Mouse (Mus musculus) forebrain, embryonic 15.5 days (tissue): ENCODE measurements around the gene Auts2. TPM values are rescaled to one million over a fixed set of nuclear protein-coding genes. Genes with fewer than 3 reads are reported as not detected.

ENCODE experiments used
- ATAC-seq: fragments of 200-750 bp; cut with Nextera tagmentation; replicated peaks from 2 replicates; pipeline ENCODE4 v1.8.0; 2017; ENCODE audit warnings: mild to moderate bottlenecking, moderate TSS enrichment, moderate library complexity
- H3K27ac ChIP-seq: fragments of 300-500 bp; sonication (generic); replicated peaks from 2 replicates; pipeline ENCODE4 v1.5.1; 2015; ENCODE audit warnings: mild to moderate bottlenecking, inconsistent platforms
- H3K27me3 ChIP-seq: fragments of 300-500 bp; sonication (generic); 2 replicates; pipeline ENCODE4 v1.6.1; 2015; ENCODE audit warnings: inconsistent platforms
- H3K36me3 ChIP-seq: fragments of 300-500 bp; sonication (generic); 2 replicates; pipeline ENCODE4 v1.6.1; 2015; ENCODE audit warnings: mild to moderate bottlenecking, inconsistent platforms
- H3K4me1 ChIP-seq: fragments of 300-500 bp; sonication (generic); 2 replicates; pipeline ENCODE4 v1.6.1; 2015; ENCODE audit warnings: inconsistent platforms
- H3K4me2 ChIP-seq: fragments of 300-500 bp; sonication (generic); replicated peaks from 2 replicates; pipeline ENCODE4 v1.6.1; 2015; ENCODE audit warnings: mild to moderate bottlenecking, inconsistent platforms
- H3K4me3 ChIP-seq: fragments of 300-500 bp; sonication (generic); 2 replicates; pipeline ENCODE4 v1.5.1; 2015; ENCODE audit warnings: mild to moderate bottlenecking, inconsistent platforms
- H3K9ac ChIP-seq: fragments of 300-500 bp; sonication (generic); replicated peaks from 2 replicates; pipeline ENCODE4 v1.6.1; 2015; ENCODE audit warnings: mild to moderate bottlenecking, inconsistent platforms
- H3K9me3 ChIP-seq: fragments of 300-500 bp; sonication (generic); 2 replicates; pipeline ENCODE4 v1.6.1; 2016; ENCODE audit warnings: inconsistent platforms
- WGBS: fragments of 180-500 bp; shearing (Covaris S2); methylation state at CpG from one replicate; pipeline ENCODE4 v1.1.7; 2015; ENCODE audit warnings: mixed read lengths; 5-methylcytosine and 5-hydroxymethylcytosine counted together
- polyA plus RNA-seq: library from polyadenylated mRNA; unstranded; fragments of >200 nt; fragmentation: Nextera tagmentation; extraction: Ambion mirVana; gene quantifications from 2 replicates; pipeline ENCODE4 v1.2.1, GENCODE M21; 2015

Gene Auts2
- polyA plus RNA-seq, 1 experiment from 2014 or later: 94.3 TPM

- H3K36me3 ChIP-seq: no peaks in the 10 kb centered on the region
- no peak overlapping the region for H3K4me2 ChIP-seq
- ATAC-seq: no peak
- WGBS: 83% methylated on average over 4 of the region's 4 CpGs
- no peak overlapping the region for H3K9ac ChIP-seq
- no peaks in the 10 kb centered on the region for H3K27me3 ChIP-seq
- no peaks in the 10 kb centered on the region for H3K9me3 ChIP-seq
- H3K27ac ChIP-seq: no peak overlapping the region
- H3K4me3 ChIP-seq: no peak overlapping the region
- H3K4me1 ChIP-seq: peaks cover 36% of the 10 kb centered on the region
These were observed 1056.6 kb downstream of the Auts2 start for GRCm38 (mm10) chr5:131486527-131486926.

- H3K36me3 ChIP-seq: peaks cover 64% of the 10 kb centered on the region
- no peak overlapping the region for H3K4me3 ChIP-seq
- H3K4me1 ChIP-seq: no peaks in the 10 kb centered on the region
- ATAC-seq: no peak
- H3K9ac ChIP-seq: no peak overlapping the region
- no peak overlapping the region for H3K4me2 ChIP-seq
- no peaks in the 10 kb centered on the region for H3K27me3 ChIP-seq
- no peaks in the 10 kb centered on the region for H3K9me3 ChIP-seq
- H3K27ac ChIP-seq: no peak overlapping the region
These were observed 1067.9 kb downstream of the Auts2 start for GRCm38 (mm10) chr5:131475278-131475677.

- Histone ChIP-seq H3K4me1 (peaks cover 8% of the 10 kb centered on the region), H3K4me2 (no peak overlapping the region), H3K9ac (no peak overlapping the region), H3K27ac (no peak overlapping the region), H3K36me3 (peaks cover 76% of the 10 kb centered on the region), H3K9me3 (no peaks in the 10 kb centered on the region), H3K27me3 (no peaks in the 10 kb centered on the region), H3K4me3 (no peak overlapping the region)
- WGBS: 95% methylated on average over 4 of the region's 4 CpGs
- 0 out of 2 replicates have a peak, but pooled peaks have one; percentile 36 for ATAC-seq
These were observed 1074.5 kb downstream of the Auts2 start for GRCm38 (mm10) chr5:131468609-131469008.

GRCm38 (mm10) chr5:131466131-131466530, 1077.0 kb downstream of the Auts2 start:
- Histone ChIP-seq H3K36me3 (peaks cover 68% of the 10 kb centered on the region), H3K4me1 (peaks cover 30% of the 10 kb centered on the region), H3K9me3 (no peaks in the 10 kb centered on the region), H3K27ac (no peak overlapping the region), H3K9ac (no peak overlapping the region), H3K27me3 (no peaks in the 10 kb centered on the region), H3K4me2 (no peak overlapping the region), H3K4me3 (no peak overlapping the region)
- ATAC-seq: no peak
- WGBS: 93% methylated on average over 9 of the region's 9 CpGs

DNA sequence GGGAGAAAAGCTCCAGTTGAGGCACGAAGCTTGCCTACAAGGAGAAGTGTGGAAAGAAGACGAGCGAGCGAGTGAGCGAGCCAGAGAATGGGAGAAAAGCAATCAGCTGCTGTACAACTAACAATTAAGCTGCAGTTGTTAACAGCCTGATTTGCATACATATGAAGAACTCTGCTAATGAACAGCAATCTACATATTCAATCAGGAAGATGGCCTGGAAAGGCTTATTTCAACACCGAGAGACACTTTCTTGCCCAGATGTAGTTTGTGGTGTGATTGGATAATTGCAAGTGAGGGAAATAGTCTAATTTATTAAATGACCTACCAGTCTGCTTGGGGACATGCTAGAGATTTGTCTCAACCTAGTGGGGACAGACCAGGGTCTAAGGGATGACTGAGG, 1079.7 kb downstream of the Auts2 start:
- Histone ChIP-seq H3K9me3 (no peaks in the 10 kb centered on the region), H3K9ac (no peak overlapping the region), H3K27ac (peak overlapping the region; percentile 75), H3K4me3 (no peak overlapping the region), H3K4me2 (no peak overlapping the region), H3K4me1 (peaks cover 56% of the 10 kb centered on the region), H3K36me3 (peaks cover 65% of the 10 kb centered on the region), H3K27me3 (no peaks in the 10 kb centered on the region)
- 21% methylated on average over 6 of the region's 6 CpGs for whole genome bisulfite sequencing
- peak; percentile 51 for ATAC-seq

DNA sequence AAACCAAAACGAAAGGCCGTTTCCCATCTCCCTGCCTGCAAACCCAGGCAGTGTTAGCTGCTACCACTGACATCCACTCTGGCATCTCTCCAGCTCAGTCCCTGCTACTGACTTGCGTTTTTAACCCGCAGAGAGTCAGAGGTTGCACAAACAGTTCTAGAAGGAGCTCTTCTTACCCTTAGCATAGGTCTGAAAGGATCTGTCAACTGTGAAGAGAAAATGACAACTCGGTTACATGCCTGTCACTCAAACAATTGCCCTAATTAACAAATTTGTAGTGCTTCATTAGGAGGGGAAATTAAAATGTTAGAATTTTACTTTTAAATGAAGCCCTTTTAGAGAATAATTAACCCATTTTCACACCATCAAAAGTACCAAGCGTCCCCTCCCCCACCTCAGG, 1083.2 kb downstream of the Auts2 start:
- Histone ChIP-seq H3K27ac (peak overlapping the region; percentile 45), H3K4me3 (no peak overlapping the region), H3K4me2 (no peak overlapping the region), H3K9ac (no peak overlapping the region), H3K36me3 (peaks cover 64% of the 10 kb centered on the region), H3K9me3 (no peaks in the 10 kb centered on the region), H3K4me1 (peaks cover 68% of the 10 kb centered on the region), H3K27me3 (no peaks in the 10 kb centered on the region)
- ATAC-seq: peak; percentile 62
- 14% methylated on average over 6 of the region's 6 CpGs for WGBS

GRCm38 (mm10) chr5:131459549-131459948, 1083.6 kb downstream of the Auts2 start:
- no peak overlapping the region for H3K4me3 ChIP-seq
- no peak overlapping the region for H3K9ac ChIP-seq
- H3K36me3 ChIP-seq: peaks cover 62% of the 10 kb centered on the region
- peak overlapping the region; percentile 84 for H3K27ac ChIP-seq
- H3K4me1 ChIP-seq: peaks cover 68% of the 10 kb centered on the region
- no peak overlapping the region for H3K4me2 ChIP-seq
- no peaks in the 10 kb centered on the region for H3K27me3 ChIP-seq
- no peaks in the 10 kb centered on the region for H3K9me3 ChIP-seq
- 30% methylated on average over 2 of the region's 2 CpGs for WGBS
- ATAC-seq: no peak

DNA sequence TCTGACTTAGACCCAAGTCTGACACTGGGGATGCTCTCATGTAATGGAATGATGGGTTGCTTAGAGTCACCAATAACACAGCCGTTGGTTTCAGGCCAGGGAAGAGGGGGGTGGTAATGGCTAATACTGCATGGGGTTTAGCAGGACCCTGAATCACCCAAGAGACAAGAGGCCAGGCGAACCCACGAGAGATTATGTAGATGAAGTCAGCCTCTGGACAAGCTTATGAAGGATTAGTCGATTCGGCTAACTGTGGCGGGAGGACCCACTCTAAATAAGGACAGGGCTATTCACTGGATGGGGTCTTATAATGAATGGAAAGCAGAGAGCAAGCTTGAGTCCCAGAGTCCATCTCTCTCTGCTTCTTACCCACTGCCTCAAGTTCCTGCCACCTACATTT, 1084.4 kb downstream of the Auts2 start:
- Histone ChIP-seq H3K27me3 (no peaks in the 10 kb centered on the region), H3K27ac (peak overlapping the region; percentile 84), H3K9me3 (no peaks in the 10 kb centered on the region), H3K4me1 (peaks cover 61% of the 10 kb centered on the region), H3K36me3 (peaks cover 70% of the 10 kb centered on the region), H3K4me3 (no peak overlapping the region), H3K9ac (no peak overlapping the region), H3K4me2 (no peak overlapping the region)
- WGBS: 39% methylated on average over 6 of the region's 6 CpGs
- ATAC-seq: no peak

DNA sequence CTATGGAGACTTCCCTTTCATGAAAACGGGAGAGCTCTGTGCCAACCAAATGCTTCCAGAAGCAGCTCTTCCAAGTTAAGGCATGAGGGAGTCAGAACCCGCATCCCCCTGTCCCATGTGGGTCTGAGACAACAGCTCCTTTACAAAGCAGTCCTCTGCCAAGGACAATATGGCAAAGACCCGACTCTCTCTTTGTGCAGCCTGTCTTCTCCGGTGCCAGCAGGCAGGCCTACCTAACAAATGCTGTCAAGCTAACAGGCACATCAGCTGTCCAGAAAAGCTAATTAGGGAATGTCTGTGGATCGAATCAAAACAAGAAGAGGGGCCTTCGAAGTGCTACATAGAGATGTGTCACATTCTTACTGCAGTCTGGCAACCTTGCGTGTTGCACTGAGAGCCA, 1085.1 kb downstream of the Auts2 start:
- Histone ChIP-seq H3K4me2 (no peak overlapping the region), H3K4me3 (no peak overlapping the region), H3K27ac (peak overlapping the region; percentile 84), H3K4me1 (peaks cover 54% of the 10 kb centered on the region), H3K27me3 (no peaks in the 10 kb centered on the region), H3K9me3 (no peaks in the 10 kb centered on the region), H3K36me3 (peaks cover 76% of the 10 kb centered on the region), H3K9ac (no peak overlapping the region)
- WGBS: 22% methylated on average over 7 of the region's 7 CpGs
- peak; percentile 84 for ATAC-seq

DNA sequence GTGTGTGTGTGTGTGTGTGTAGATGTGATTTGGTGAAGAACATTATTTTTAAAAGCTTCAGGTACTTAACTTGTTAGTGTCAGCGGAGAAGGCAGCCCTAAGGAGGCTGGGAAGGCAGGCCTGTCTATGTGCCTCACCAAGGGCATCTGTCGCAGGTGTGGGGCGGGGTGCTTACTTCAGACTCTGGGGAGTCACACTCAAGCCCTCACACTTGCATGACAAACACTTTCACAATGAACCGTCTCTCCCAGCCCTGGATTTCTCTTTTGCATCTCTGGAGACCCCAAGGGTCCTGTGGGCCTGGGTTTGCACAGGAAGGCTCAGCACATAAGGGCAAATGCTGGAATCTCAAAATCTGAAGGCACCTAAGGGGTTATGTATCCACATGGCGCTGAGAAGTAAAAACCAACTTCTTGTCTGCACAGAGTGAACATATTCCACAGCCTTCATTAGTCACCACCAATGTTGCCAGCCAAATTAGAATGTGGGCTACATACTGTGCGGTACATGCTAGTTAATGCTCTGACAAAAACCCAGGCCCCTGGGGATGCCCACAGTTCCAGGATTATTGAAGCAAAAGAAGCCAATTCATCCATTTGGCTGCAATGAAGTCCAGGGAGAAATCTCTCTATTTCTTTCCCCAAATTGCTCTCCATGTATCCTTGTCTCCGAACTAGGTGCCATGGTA, 1093.8 kb downstream of the Auts2 start:
- WGBS: 85% methylated on average over 7 of the region's 7 CpGs
- Histone ChIP-seq H3K9me3 (no peaks in the 10 kb centered on the region), H3K4me3 (no peak overlapping the region), H3K9ac (no peak overlapping the region), H3K27ac (no peak overlapping the region), H3K4me2 (no peak overlapping the region), H3K27me3 (no peaks in the 10 kb centered on the region), H3K4me1 (peaks cover 4% of the 10 kb centered on the region; the same call in 1 of the 2 replicates), H3K36me3 (peaks cover 95% of the 10 kb centered on the region)
- no peak for ATAC-seq

DNA sequence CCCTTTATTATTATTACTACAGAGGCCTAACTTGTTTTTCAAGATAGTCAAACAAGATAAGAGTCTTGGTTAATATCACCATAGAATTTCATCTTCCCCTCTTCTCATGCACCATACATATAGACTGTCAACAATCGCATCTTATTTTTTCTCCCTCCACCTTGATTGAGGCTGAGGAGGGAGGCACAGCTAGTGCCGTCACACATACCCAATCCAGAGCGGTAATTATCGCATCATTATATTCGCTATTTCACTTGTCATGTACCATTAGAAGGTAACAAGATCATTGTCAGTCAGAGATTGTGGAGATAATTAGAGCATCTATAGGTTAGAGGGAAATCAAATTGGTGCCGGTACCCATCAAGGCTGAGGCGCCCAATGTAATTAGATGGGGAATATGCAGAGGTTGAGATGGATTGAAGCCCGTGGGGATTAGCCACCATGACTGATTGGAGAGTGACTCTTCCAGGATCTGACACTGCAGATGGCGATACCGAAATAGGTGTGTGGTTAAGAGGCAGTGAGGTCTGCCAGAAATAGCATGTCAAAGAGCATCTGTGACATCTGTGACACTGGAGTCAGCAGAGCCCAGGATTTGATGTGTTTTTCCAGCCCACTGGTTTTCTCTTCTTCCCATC, 1107.8 kb downstream of the Auts2 start:
- Histone ChIP-seq H3K27me3 (no peaks in the 10 kb centered on the region), H3K4me3 (no peak overlapping the region), H3K9me3 (no peaks in the 10 kb centered on the region), H3K4me2 (no peak overlapping the region), H3K4me1 (peaks cover 7% of the 10 kb centered on the region), H3K9ac (no peak overlapping the region), H3K36me3 (peaks cover 28% of the 10 kb centered on the region), H3K27ac (peak overlapping the region; percentile 51)
- 50% methylated on average over 10 of the region's 10 CpGs for WGBS
- ATAC-seq: peak; percentile 62

DNA sequence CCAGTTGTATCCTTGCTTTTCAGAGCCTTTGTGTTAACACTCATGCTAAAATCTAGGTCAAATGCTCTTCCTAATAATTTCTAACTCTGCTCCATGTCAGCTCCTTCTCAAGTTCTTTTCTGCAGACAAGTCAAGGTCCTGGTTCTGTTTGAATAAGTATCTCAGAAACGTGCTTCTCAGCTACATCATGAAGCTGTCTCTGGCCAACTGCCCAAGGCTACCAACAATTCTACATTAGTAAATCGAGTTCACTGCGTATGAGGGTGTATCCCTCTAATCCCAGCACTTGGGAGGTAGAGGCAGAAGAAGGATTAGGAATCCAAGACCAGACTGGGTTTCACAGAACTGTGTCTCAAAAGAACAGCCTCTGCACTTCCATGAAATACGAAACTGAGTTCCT, 1109.9 kb downstream of the Auts2 start:
- Histone ChIP-seq H3K9me3 (no peaks in the 10 kb centered on the region), H3K9ac (no peak overlapping the region), H3K4me1 (peaks cover 7% of the 10 kb centered on the region), H3K4me2 (no peak overlapping the region), H3K36me3 (peaks cover 8% of the 10 kb centered on the region), H3K27ac (no peak overlapping the region), H3K27me3 (no peaks in the 10 kb centered on the region), H3K4me3 (no peak overlapping the region)
- 91% methylated on average over 4 of the region's 4 CpGs for WGBS
- no peak for ATAC-seq
